Mouse (Mus musculus) E14TG2a.4 (cell line): Measurements from ENCODE around the gene Tdp2.

ENCODE experiments used
- CTCF ChIP-seq: conservative IDR thresholded peaks from 2 replicates; pipeline ENCODE4 v1.5.1; 2014; ENCODE audit warnings: low read length
- NANOG ChIP-seq: IDR thresholded peaks from 2 replicates; pipeline ENCODE4 v1.6.1; 2014; ENCODE audit warnings: borderline replicate concordance, low read length, mixed read lengths
- POU5F1 ChIP-seq: IDR thresholded peaks from 2 replicates; pipeline ENCODE4 v1.6.1; 2014; ENCODE audit warnings: low read length, borderline replicate concordance

DNA sequence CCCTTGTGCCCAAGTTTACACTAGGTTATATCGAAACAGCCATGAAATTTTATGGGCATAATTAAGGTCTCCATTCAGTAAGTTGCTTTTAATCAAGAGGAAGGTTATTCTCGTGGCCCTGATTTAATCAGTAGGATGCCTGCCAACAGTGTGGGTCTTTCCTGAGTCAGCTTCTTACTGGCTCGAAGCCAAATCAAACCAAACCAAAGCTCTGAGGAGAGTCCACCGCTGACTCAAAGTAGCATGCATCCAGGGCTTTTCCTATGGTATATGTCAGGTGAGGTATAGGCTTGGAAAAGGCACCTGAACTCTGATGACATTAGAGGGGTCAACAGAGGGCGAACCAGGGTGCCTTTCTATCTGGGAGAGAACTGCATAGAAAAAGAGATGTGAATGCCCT is 49.6 kb upstream of the Tdp2 start:
- TF ChIP-seq CTCF: no peak
- no peak for TF ChIP-seq NANOG
- no peak for TF ChIP-seq POU5F1
